Mouse (Mus musculus) mouse embryonic stem cell (cell line): Measurements from ENCODE around the gene Scarf2.

Source experiments
- in situ Hi-C, 2 experiments: fragments of 300-500 bp; cut with MboI; formaldehyde crosslinking; loops; 1 replicate in 1 of 2; 3 replicates in 1 of 2; pipeline ENCODE4 v1.14.3; 2019 to 2020; ENCODE audit warnings: low sequenced_read_pairs in 2 of 2, low pct_unique_long_range_greater_than_20kb in 1 of 2, mixed read lengths in 1 of 2; ENCODE audit not compliant: unreplicated experiment in 1 of 2

The Scarf2 gene

GRCm38 (mm10) chr16:17849486-17849885, 52.4 kb downstream of the Scarf2 start:
- in situ Hi-C loops, result no loop called here

DNA sequence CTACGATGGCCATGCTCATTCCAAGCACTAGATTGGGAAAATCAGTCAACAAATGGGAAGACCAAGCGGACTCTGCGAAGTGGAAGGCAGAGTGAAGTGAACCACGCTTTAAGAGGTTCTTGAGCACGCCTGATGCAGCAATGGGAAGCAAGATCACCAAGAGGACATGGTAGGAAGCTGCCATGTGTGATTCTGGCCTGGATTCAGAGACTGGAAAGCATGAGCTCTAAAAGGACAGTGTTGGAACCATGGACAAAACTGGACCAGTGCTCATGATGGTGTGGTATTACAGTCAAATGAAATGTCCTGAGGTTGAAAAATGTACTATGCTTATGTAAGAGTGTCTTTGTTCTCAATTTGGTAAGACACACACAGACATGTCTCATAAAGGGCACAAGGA, 54.2 kb downstream of the Scarf2 start:
- in situ Hi-C loops, result no loop called here

DNA sequence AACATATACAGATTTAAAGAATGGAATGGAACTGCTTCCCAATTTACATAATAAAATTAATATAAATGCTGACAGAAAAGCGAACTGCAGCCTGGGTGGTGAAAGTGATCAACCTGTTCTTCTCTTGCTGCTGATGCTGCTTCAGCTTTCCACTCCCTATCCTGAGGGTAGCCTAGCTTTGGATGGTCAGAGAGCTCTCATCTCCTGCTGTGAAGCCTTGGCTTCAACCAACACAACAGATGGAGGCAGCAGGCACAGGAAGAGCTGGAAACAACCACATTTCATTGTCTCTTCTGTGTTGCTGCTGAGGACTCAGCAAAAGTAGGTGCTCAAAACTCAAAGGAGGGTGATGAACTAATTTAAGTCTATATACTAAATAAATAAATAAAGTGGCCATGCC, 54.8 kb downstream of the Scarf2 start:
- in situ Hi-C loops, result no loop called here

DNA sequence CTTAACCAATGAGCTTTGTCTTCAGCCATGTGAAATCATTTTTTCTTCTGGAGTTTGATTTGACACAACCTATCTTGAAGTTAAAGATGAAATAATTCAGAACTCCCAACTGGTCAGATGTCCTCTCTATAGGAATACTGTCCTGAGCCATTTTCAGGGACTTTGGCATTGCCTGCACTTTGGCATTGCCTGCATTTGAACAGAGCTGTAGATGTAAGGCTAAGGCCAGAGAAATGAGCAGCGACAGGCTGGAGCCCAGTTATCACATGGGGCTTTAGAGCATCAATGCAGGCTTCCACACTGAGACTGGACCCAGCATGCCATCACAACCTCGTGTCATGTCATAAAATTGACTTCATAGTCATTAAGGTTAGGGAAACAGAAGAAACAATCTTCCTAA, 56.2 kb downstream of the Scarf2 start:
- in situ Hi-C loops, result no loop called here

GRCm38 (mm10) chr16:17857157-17857556, 60.1 kb downstream of the Scarf2 start:
- in situ Hi-C loops, result no loop called here
